In the genomic region with DNA sequence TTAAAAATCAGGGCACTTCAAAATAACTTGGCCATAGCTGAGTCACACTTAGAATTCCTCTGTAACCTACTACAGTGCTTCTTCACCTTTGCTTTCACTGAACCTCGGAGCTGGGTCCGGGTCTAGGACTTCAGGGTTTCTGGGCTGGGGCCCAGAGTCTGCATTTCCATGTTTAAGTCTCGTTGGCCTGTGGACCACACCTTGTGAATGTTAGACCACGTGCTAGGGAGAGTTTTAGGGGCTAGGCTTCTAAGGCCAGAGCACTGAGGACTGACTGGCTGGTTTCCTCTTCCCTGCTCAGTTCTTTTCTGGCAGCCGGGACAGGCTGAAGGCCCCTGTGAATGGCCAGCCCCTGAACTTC, we compare ENCODE assay signal across 8 mouse cellular contexts. TPM values are rescaled to one million over a fixed set of nuclear protein-coding genes. Genes with fewer than 3 reads are reported as not detected.
DNase-seq lines count a peak whose midpoint lies in the region; ATAC-seq and TF ChIP-seq lines count a peak whose summit lies in the region.

No protein-coding gene starts in this region.

- H3K27me3 ChIP-seq in embryonic facial prominence, embryonic 11.5 days (ENCODE audit: control insufficient read depth, insufficient read depth, low read length) = no peaks in the 10 kb centered on the region
- no peaks in the 10 kb centered on the region for H3K27me3 ChIP-seq in hindbrain, embryonic 16.5 days (replicated peaks; ENCODE audit: control insufficient read depth, insufficient read depth, low read length)
- H3K27me3 ChIP-seq in midbrain, postnatal 0 days (ENCODE audit: insufficient read depth, low read length) = no peaks in the 10 kb centered on the region

- no peak for TF ChIP-seq CTCF in left cerebral cortex, adult 2 months (IDR thresholded peaks at IDR 0.05)
- no peak for TF ChIP-seq CTCF in midbrain, postnatal 0 days (IDR thresholded peaks at IDR 0.05)

- H3K27ac ChIP-seq in left cerebral cortex, adult 2 months = peak overlapping the region; percentile 97
- H3K27ac ChIP-seq in embryonic facial prominence, embryonic 11.5 days (replicated peaks; ENCODE audit: low read depth, low read length) = no peak overlapping the region
- peak overlapping the region; percentile 95 for H3K27ac ChIP-seq in hindbrain, embryonic 16.5 days (ENCODE audit: low read depth, low read length)
- peak overlapping the region; percentile 91 for H3K27ac ChIP-seq in midbrain, postnatal 0 days (ENCODE audit: low read depth, low read length)

- H3K9ac ChIP-seq in embryonic facial prominence, embryonic 11.5 days (replicated peaks; ENCODE audit: low read length) = peak overlapping the region; percentile 92
- peak overlapping the region; percentile 94 for H3K9ac ChIP-seq in hindbrain, embryonic 16.5 days (ENCODE audit: low read depth, low read length)
- H3K9ac ChIP-seq in midbrain, postnatal 0 days (replicated peaks; ENCODE audit: low read length, poor library complexity, severe bottlenecking) = peak overlapping the region; percentile 80

- H3K4me2 ChIP-seq in embryonic facial prominence, embryonic 11.5 days (ENCODE audit: low read depth, low read length) = peak overlapping the region; percentile 82
- H3K4me2 ChIP-seq in hindbrain, embryonic 16.5 days (ENCODE audit: low read length) = peak overlapping the region; percentile 90
- H3K4me2 ChIP-seq in midbrain, postnatal 0 days (ENCODE audit: low read depth, low read length, poor library complexity, severe bottlenecking) = peak overlapping the region; percentile 67

- ATAC-seq in embryonic facial prominence, embryonic 11.5 days (replicated peaks; ENCODE audit: insufficient number of reproducible peaks, low FRiP score, low TSS enrichment, low read depth) = no peak; the same call in none of the 2 replicates
- peak; percentile 73 for ATAC-seq in hindbrain, embryonic 16.5 days
- ATAC-seq in midbrain, postnatal 0 days (ENCODE audit: low FRiP score) = no peak
- ATAC-seq in monocyte, adult 5-6 weeks (replicated peaks; ENCODE audit: insufficient number of reproducible peaks, low FRiP score, low TSS enrichment, poor library complexity, severe bottlenecking) = no peak

- peak overlapping the region; percentile 97 for H3K4me3 ChIP-seq in left cerebral cortex, adult 2 months
- peak overlapping the region; percentile 86 for H3K4me3 ChIP-seq in embryonic facial prominence, embryonic 11.5 days (ENCODE audit: low read depth, low read length)
- H3K4me3 ChIP-seq in hindbrain, embryonic 16.5 days (ENCODE audit: low read length) = peak overlapping the region; percentile 93
- H3K4me3 ChIP-seq in midbrain, postnatal 0 days (ENCODE audit: low read depth, low read length) = peak overlapping the region; percentile 86

- 27% methylated on average over 5 of the region's 5 CpGs for WGBS in embryonic facial prominence, embryonic 11.5 days
- 22% methylated on average over 5 of the region's 5 CpGs for WGBS in hindbrain, embryonic 16.5 days
- 14% methylated on average over 5 of the region's 5 CpGs for WGBS in midbrain, postnatal 0 days

- H3K9me3 ChIP-seq in embryonic facial prominence, embryonic 11.5 days (replicated peaks; ENCODE audit: control insufficient read depth, low read length) = no peaks in the 10 kb centered on the region
- peaks cover 4% of the 10 kb centered on the region for H3K9me3 ChIP-seq in hindbrain, embryonic 16.5 days (ENCODE audit: control insufficient read depth, low read length)
- no peaks in the 10 kb centered on the region for H3K9me3 ChIP-seq in midbrain, postnatal 0 days (ENCODE audit: low read length)

- intact Hi-C loops in left cerebral cortex, adult 2 months (cut with DNase I) = no loop called here
- intact Hi-C loops in left cerebral cortex, postnatal 14 days (cut with DNase I) = no loop called here

- no peaks in the 10 kb centered on the region; the same call in 1 of the 2 replicates for H3K4me1 ChIP-seq in embryonic facial prominence, embryonic 11.5 days (ENCODE audit: control insufficient read depth, insufficient read depth, low read length)
- peaks cover 12% of the 10 kb centered on the region for H3K4me1 ChIP-seq in hindbrain, embryonic 16.5 days (ENCODE audit: control insufficient read depth, insufficient read depth, low read depth, low read length)
- H3K4me1 ChIP-seq in midbrain, postnatal 0 days (ENCODE audit: insufficient read depth, low read length) = no peaks in the 10 kb centered on the region; the same call in 1 of the 2 replicates

- peaks cover 4% of the 10 kb centered on the region for H3K36me3 ChIP-seq in embryonic facial prominence, embryonic 11.5 days (replicated peaks; ENCODE audit: control insufficient read depth, insufficient read depth, low read depth, low read length)
- peaks cover 14% of the 10 kb centered on the region for H3K36me3 ChIP-seq in hindbrain, embryonic 16.5 days (ENCODE audit: control insufficient read depth, insufficient read depth, low read length)
- peaks cover 10% of the 10 kb centered on the region for H3K36me3 ChIP-seq in midbrain, postnatal 0 days (ENCODE audit: insufficient read depth, low read length)

- no peak for DNase-seq in left cerebral cortex, adult 2 months (ENCODE audit: extremely low spot score in 1 of 2, low spot score in 2 of 2)
- DNase-seq in left cerebral cortex, postnatal 14 days (ENCODE audit: low spot score in 2 of 2) = no peak
- DNase-seq in embryonic facial prominence, embryonic 11.5 days (ENCODE audit: low spot score) = no peak
- peak; percentile 9 for DNase-seq in midbrain, postnatal 0 days (ENCODE audit: low spot score)
- DNase-seq in layer of hippocampus, postnatal 25 days (ENCODE audit: extremely low spot score in 1 of 2, low spot score in 1 of 2) = no peak
- DNase-seq in spleen, adult 12 weeks (ENCODE audit: low spot score) = no peak

RNA-seq across cellular contexts. Expression of a gene that starts 0.3 kb away (rescaled TPM):
- 10 to 100 TPM; 24.5 to 24.7 TPM for total RNA-seq in left cerebral cortex, adult 2 months (2021)
- total RNA-seq in left cerebral cortex, postnatal 14 days (2021) = 10 to 100 TPM; 28.1 to 30.2 TPM
- 23.3 and 27.4 TPM in 2 replicates for polyA plus RNA-seq in embryonic facial prominence, embryonic 11.5 days (2014; fragmentation: Nextera tagmentation; extraction: Ambion mirVana)
- 37.5 and 40.1 TPM in 2 replicates for polyA plus RNA-seq in hindbrain, embryonic 16.5 days (2015; fragmentation: Nextera tagmentation; extraction: Ambion mirVana)
- total RNA-seq in midbrain, postnatal 0 days (2014; rRNA removed) = 29.6 and 38.0 TPM in 2 replicates
- 32.1 and 35.3 TPM in 2 replicates for polyA plus RNA-seq in midbrain, postnatal 0 days (2015; fragmentation: Nextera tagmentation; extraction: Ambion mirVana)
- 10.1 to 14.1 TPM (median 10.7 TPM) in 3 replicates for total RNA-seq in monocyte, adult 5-6 weeks (2017)
- 10 to 100 TPM; 22.8 to 23.7 TPM for total RNA-seq in layer of hippocampus, postnatal 25 days (2021)

RNA-seq across cellular contexts. Expression of a gene that starts 0.3 kb away (rescaled TPM):
- total RNA-seq in left cerebral cortex, adult 2 months (2021) = 10 to 100 TPM; 12.0 to 13.2 TPM
- 10 to 100 TPM in 1 of 2 experiments, 1 to 10 TPM in 1; 9.4 to 10.4 TPM for total RNA-seq in left cerebral cortex, postnatal 14 days (2021)
- 2.2 and 3.5 TPM in 2 replicates for polyA plus RNA-seq in embryonic facial prominence, embryonic 11.5 days (2014; fragmentation: Nextera tagmentation; extraction: Ambion mirVana)
- 10.5 and 10.6 TPM in 2 replicates for polyA plus RNA-seq in hindbrain, embryonic 16.5 days (2015; fragmentation: Nextera tagmentation; extraction: Ambion mirVana)
- 6.4 and 6.6 TPM in 2 replicates for total RNA-seq in midbrain, postnatal 0 days (2014; rRNA removed)
- polyA plus RNA-seq in midbrain, postnatal 0 days (2015; fragmentation: Nextera tagmentation; extraction: Ambion mirVana) = 6.4 and 7.4 TPM in 2 replicates
- 4.4 to 9.6 TPM (median 7.1 TPM) in 3 replicates for total RNA-seq in monocyte, adult 5-6 weeks (2017)
- total RNA-seq in layer of hippocampus, postnatal 25 days (2021) = 1 to 10 TPM; 9.8 TPM

RNA-seq across cellular contexts. Expression of a gene that starts 10.1 kb away (rescaled TPM):
- 1 to 10 TPM; 5.3 to 7.5 TPM for total RNA-seq in left cerebral cortex, adult 2 months (2021)
- 1 to 10 TPM; 8.0 to 8.6 TPM for total RNA-seq in left cerebral cortex, postnatal 14 days (2021)
- 63.4 and 68.4 TPM in 2 replicates for polyA plus RNA-seq in embryonic facial prominence, embryonic 11.5 days (2014; fragmentation: Nextera tagmentation; extraction: Ambion mirVana)
- 31.5 and 34.6 TPM in 2 replicates for polyA plus RNA-seq in hindbrain, embryonic 16.5 days (2015; fragmentation: Nextera tagmentation; extraction: Ambion mirVana)
- 12.6 and 21.4 TPM in 2 replicates for total RNA-seq in midbrain, postnatal 0 days (2014; rRNA removed)
- 25.8 and 26.0 TPM in 2 replicates for polyA plus RNA-seq in midbrain, postnatal 0 days (2015; fragmentation: Nextera tagmentation; extraction: Ambion mirVana)
- total RNA-seq in monocyte, adult 5-6 weeks (2017) = 0.43 to 7.9 TPM (median 4.4 TPM) in 3 replicates
- 1 to 10 TPM; 5.7 to 6.9 TPM for total RNA-seq in layer of hippocampus, postnatal 25 days (2021)
